Mouse (Mus musculus): ENCODE measurements at regions not wholly inside any gene's neighbourhood (a gene's known extent, or its start where the extent isn't known, plus 50 kb on each side); places are given as distances from the start of the nearest gene placed in this dataset.

DNA sequence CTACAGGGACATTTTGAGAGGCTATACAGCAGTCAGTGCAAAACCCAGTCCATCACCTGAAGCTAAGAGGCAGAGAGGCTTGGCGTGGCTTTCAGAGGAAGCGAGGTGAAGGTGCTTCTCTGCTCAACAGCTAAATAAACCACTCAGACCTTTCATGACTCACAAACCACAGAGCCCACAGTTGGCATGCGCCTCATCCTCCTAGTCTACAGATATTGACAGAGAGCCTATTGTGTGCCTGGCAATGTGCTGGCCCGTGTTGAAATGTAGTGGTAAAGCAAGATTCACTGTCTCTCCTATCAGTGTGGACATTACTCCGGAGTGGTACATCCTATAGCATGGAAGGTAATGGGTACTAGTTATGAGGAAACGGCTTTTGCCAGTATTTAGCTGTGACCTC, 61.9 kb upstream of the Ado start:
- Histone ChIP-seq H3K9me3 (replicated peaks) (no peaks in the 10 kb centered on the region), H3K36me3 (no peaks in the 10 kb centered on the region), H3K4me1 (no peaks in the 10 kb centered on the region), H3K27me3 (ENCODE audit: low read depth, poor library complexity, severe bottlenecking) (no peaks in the 10 kb centered on the region), H3K27ac (no peak overlapping the region), H3K4me3 (no peak overlapping the region)
- 87% methylated on average over 6 of the region's 6 CpGs for WGBS
- DNase-seq (ENCODE audit: low spot score) = no peak

- Histone ChIP-seq H3K27me3 (ENCODE audit: low read depth, poor library complexity, severe bottlenecking) (no peaks in the 10 kb centered on the region), H3K9me3 (replicated peaks) (no peaks in the 10 kb centered on the region), H3K4me3 (no peak overlapping the region), H3K36me3 (no peaks in the 10 kb centered on the region), H3K27ac (no peak overlapping the region), H3K4me1 (no peaks in the 10 kb centered on the region)
- WGBS = 44% methylated on average over 5 of the region's 5 CpGs
- DNase-seq (ENCODE audit: low spot score) = no peak
Measured at GRCm38 (mm10) chr10:67608033-67608432, 59.3 kb upstream of the Ado start.

DNA sequence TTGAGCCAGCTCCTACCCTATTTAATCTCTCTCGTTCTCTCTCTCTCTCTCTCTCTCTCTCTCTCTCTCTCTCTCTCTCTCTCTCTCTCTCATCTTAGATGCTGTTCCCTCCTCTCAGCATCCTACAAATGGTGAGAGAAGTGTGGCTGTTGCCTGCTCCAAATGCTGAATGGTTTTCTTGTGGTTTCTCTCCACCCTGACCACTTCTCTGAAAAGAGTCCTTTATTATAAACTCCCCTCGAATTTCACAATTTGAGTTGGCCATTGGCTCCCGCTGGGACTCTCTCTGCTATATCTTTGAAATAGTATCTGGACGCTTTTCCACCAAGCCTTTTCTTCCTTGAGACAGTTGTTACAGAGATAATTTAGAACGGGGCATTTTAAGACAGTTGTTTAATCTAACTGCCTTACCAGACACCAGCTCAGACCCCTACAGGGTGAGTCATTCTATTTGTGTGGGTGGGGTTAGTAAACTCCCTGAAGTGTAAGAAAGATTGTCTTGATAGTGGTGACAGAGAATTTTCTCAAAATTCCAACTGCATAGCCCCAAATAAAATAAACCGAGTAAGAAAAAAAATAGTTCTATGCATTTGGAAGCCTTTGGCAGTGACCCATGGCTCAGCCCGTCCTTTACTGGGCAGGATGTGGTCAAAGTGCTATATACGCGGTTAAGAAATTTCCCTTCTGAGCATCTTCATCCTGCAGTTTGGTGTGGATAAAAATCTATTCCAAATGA, 58.7 kb upstream of the Ado start:
- Histone ChIP-seq H3K27ac (no peak overlapping the region), H3K4me1 (no peaks in the 10 kb centered on the region), H3K9me3 (replicated peaks) (no peaks in the 10 kb centered on the region), H3K36me3 (no peaks in the 10 kb centered on the region), H3K4me3 (no peak overlapping the region), H3K27me3 (ENCODE audit: low read depth, poor library complexity, severe bottlenecking) (no peaks in the 10 kb centered on the region)
- no peak for DNase-seq (ENCODE audit: low spot score)
- WGBS = 72% methylated on average over 9 of the region's 9 CpGs

DNA sequence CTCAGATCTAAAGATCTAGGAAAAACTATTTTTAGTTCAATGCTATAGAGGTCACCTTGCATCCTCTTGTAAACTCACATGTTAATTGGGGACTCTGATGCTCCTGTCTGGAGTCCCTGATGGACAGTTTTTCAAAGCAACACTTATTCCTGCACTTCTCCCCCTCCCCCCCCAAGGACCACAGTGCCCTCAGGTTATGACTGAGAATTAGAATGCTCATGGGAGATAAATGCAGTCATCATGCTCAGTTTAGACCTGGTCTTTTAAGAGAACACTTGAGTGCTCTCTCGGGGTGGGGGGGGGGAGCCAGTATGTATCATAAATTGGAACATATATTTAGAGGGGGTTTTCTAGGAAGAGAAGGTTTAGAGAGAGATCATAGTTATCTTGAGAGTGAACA, 58.0 kb upstream of the Ado start:
- Histone ChIP-seq H3K27ac (no peak overlapping the region), H3K36me3 (no peaks in the 10 kb centered on the region), H3K27me3 (ENCODE audit: low read depth, poor library complexity, severe bottlenecking) (no peaks in the 10 kb centered on the region), H3K4me3 (no peak overlapping the region), H3K9me3 (replicated peaks) (no peaks in the 10 kb centered on the region), H3K4me1 (no peaks in the 10 kb centered on the region)
- no peak for DNase-seq (ENCODE audit: low spot score)
- 71% methylated on average over 1 of the region's 1 CpGs for WGBS

- H3K36me3 ChIP-seq = no peaks in the 10 kb centered on the region
- H3K27me3 ChIP-seq (ENCODE audit: low read depth, poor library complexity, severe bottlenecking) = no peaks in the 10 kb centered on the region
- H3K4me3 ChIP-seq = no peak overlapping the region
- DNase-seq (ENCODE audit: low spot score) = no peak
- no peak overlapping the region for H3K27ac ChIP-seq
- peaks cover 5% of the 10 kb centered on the region; the same call in 1 of the 2 replicates for H3K4me1 ChIP-seq
- H3K9me3 ChIP-seq (replicated peaks) = no peaks in the 10 kb centered on the region
- 95% methylated on average over 7 of the region's 7 CpGs for WGBS
Measured at GRCm38 (mm10) chr10:67599390-67599789, 50.6 kb upstream of the Ado start.

- Histone ChIP-seq H3K9me3 (replicated peaks) (no peaks in the 10 kb centered on the region), H3K4me3 (no peak overlapping the region), H3K4me1 (peaks cover 5% of the 10 kb centered on the region; the same call in 1 of the 2 replicates), H3K27me3 (ENCODE audit: low read depth, poor library complexity, severe bottlenecking) (no peaks in the 10 kb centered on the region), H3K36me3 (no peaks in the 10 kb centered on the region), H3K27ac (no peak overlapping the region)
- no peak for DNase-seq (ENCODE audit: low spot score)
- WGBS = 78% methylated on average over 7 of the region's 7 CpGs
Measured at GRCm38 (mm10) chr10:67598590-67599047, 49.9 kb upstream of the Ado start.

Measured in limb, embryonic 10.5 days (tissue).